Mouse (Mus musculus): Measurements from ENCODE around the gene Upp1. TPM values are rescaled to one million over a fixed set of nuclear protein-coding genes. Genes with fewer than 3 reads are reported as not detected.
"Not testable (repeated sequence)": the region's sequence is repeated elsewhere in the genome, so short reads cannot be mapped to it uniquely, and the experiment has no call there.

Upp1 gene
- total RNA-seq, 1 experiment from 2014 or later, result 14.5 TPM

DNA sequence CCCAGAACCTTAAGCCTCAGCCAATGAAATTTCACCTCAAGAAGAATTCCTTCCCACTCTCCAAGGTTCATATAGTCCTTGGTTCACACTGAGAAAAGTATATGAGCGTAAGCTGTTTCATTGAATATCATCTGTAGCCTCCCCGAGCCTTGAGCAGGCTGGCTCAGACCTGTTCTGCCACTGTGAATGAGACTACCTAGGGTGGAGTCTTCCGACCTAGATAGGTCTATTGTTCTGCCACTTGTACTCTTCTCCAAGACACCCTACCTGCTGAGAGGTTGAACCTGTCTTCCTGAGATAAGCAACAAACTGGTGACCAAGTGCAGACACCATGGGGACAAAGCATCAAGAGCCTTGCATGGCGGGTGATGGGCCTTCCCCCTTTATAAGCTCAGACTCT lies 28.2 kb downstream of the Upp1 start:
- no peak for ATAC-seq (replicated peaks in 1 of 2; ENCODE audit: insufficient read depth in 1 of 2, low FRiP score in 2 of 2, low TSS enrichment in 1 of 2, low read depth in 1 of 2, poor library complexity in 2 of 2, severe bottlenecking in 2 of 2)

DNA sequence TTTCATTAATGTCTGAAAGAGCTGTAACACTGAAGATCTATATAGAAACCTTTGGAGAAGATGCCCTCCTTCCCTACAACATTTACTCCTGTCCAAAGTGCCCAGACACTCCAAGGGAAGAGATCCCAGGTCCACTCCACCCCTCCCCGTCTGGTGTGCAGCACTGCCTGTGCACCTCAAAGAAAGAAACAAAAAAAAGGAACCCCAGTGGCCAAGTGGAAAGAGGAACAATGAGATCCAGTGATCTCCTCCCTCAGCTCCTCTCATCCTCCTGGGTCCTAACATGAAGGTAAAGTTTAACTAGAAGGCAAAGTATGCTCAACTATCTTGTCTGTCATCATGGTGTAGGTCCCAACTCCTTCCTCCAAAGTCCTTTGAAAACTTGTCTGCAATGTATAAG lies 28.8 kb downstream of the Upp1 start:
- no peak for ATAC-seq (replicated peaks in 1 of 2; ENCODE audit: insufficient read depth in 1 of 2, low FRiP score in 2 of 2, low TSS enrichment in 1 of 2, low read depth in 1 of 2, poor library complexity in 2 of 2, severe bottlenecking in 2 of 2)

DNA sequence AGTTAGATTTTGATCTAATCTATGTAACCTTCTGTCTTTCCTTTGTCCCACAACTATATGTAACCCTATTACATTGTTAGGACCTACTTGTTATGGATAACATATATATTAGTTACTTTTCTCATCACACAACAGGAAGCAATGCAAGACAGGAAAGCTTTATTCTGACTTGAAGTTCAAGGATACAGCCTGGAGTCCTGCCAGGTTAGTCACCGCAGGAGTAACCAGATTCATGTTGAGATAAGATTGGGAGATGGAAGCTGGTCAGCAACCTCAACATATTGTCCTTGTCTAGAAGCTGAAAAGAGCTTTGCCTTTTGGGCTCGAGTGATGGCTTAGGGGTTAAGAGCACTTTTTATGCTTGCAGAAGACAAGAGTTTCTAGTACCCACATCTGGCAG lies 30.3 kb downstream of the Upp1 start:
- ATAC-seq (replicated peaks in 1 of 2; ENCODE audit: insufficient read depth in 1 of 2, low FRiP score in 2 of 2, low TSS enrichment in 1 of 2, low read depth in 1 of 2, poor library complexity in 2 of 2, severe bottlenecking in 2 of 2), result no peak

DNA sequence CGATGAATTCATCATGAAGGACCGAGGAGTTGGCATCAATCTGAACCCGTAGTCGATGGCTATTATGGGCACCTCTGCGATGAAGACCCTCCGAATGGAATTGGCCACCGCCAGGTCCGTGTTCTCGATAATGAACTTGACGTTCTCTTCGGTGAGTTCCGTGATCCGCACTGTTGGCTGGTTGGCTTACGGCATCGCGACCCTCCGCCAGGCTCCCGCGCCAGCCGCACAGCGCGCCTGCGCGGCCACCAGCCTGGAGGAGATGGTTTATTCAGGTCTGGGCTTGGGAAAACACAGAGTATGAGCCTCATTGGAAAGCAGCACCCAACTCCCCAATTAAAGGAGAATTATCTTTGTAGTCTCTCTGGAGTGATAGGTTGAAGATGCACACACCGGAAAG lies 32.5 kb downstream of the Upp1 start:
- ATAC-seq (replicated peaks in 1 of 2; ENCODE audit: insufficient read depth in 1 of 2, low FRiP score in 2 of 2, low TSS enrichment in 1 of 2, low read depth in 1 of 2, poor library complexity in 2 of 2, severe bottlenecking in 2 of 2), result not testable (repeated sequence)

DNA sequence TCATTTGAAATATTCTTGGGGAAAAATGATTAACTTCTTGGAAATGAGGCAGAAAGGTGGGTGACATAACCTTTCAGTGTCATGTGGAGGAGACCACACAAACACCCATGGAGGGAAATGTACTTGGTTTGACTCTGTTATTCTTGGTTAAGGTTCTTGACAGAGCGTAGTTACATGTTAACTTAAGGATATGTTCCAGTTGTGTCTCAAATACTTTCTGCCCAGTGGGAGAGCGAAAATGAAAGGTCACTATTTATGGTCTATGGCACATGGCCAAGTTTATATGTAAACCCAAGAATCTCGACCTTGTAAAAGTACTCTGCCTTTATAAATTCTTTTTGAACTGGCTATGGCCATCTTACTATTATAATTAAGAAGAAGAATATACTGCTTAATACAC lies 42.0 kb downstream of the Upp1 start:
- ATAC-seq (replicated peaks in 1 of 2; ENCODE audit: insufficient read depth in 1 of 2, low FRiP score in 2 of 2, low TSS enrichment in 1 of 2, low read depth in 1 of 2, poor library complexity in 2 of 2, severe bottlenecking in 2 of 2), result no peak

DNA sequence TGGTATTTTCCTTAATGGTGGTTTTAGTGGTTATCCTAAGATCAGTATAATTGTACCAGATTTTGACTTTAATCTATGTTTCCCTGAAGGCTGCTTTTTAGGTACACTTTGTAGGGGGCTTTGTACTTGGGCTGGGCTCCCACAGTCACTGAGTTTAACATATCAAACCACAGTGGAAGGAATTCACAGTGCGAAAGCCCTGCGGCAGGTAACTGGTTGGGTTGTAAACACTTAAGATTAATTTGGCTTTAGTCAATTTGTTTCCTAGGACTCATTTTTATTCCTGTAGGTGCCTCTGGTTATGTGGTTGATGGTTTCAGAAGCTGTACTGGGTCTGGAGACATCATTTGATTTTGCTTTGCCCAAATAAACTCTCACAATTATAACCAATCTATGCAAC lies 49.4 kb downstream of the Upp1 start:
- ATAC-seq (replicated peaks in 1 of 2; ENCODE audit: insufficient read depth in 1 of 2, low FRiP score in 2 of 2, low TSS enrichment in 1 of 2, low read depth in 1 of 2, poor library complexity in 2 of 2, severe bottlenecking in 2 of 2), result no peak

DNA sequence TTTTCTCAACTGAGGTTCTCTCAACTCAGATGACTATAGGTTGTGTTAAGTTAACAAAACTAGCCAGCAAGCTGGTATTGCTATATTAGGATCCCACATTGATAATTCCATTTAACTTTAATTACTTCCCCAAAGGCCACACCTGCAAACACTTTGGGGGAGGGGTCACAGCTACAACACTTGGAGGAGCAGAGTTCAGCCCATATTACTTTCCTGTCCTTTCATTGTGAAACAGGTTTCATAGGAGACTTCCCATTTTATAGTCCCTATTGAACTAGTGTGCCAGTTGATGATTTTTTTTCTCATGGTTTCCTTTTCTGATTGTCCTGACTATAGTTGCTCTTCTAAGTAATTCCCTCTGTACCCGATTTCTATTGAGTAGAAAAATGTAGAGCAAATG lies 63.6 kb downstream of the Upp1 start:
- no peak; a peak in 1 of 4 replicates for ATAC-seq (replicated peaks in 1 of 2; ENCODE audit: insufficient read depth in 1 of 2, low FRiP score in 2 of 2, low TSS enrichment in 1 of 2, low read depth in 1 of 2, poor library complexity in 2 of 2, severe bottlenecking in 2 of 2)

Other genes with a start within 250 kb of the Upp1 start
- gene Pkd1l1, start 144.8 kb upstream of the Upp1 start, total RNA-seq (2017), result not detected in 2 replicates
- 18.7 and 22.3 TPM in 2 replicates for gene Hus1, start 106.9 kb upstream of the Upp1 start, total RNA-seq (2017)
- gene Gm11992, start 69.5 kb upstream of the Upp1 start, total RNA-seq (2017), result 1.1 and 1.8 TPM in 2 replicates
- gene Sun3, start 69.1 kb upstream of the Upp1 start, total RNA-seq (2017), result not detected in 2 replicates
- gene Abca13, start 73.8 kb downstream of the Upp1 start, total RNA-seq (2017), result 5.6 and 11.6 TPM in 2 replicates

Data from hematopoietic stem cell, adult 5-6 weeks (primary cell).